ENCODE assay signal across 15 mouse cellular contexts in genomic region chr10:68356521-68356920, GRCm38 (mm10).
DNase-seq lines count a peak whose midpoint lies in the region; ATAC-seq and TF ChIP-seq lines count a peak whose summit lies in the region.
"Had no signal": no experiment of that assay in that cellular context is flagged by ENCODE, and none has a peak within 500 bp of the region (broad histone marks: within the 10 kb centered on the region; RNA-seq: fewer than 3 reads in every experiment).

No protein-coding gene starts in this region.

- no peak overlapping the region for H3K4me2 ChIP-seq in heart, embryonic 11.5 days
- no peak overlapping the region for H3K4me2 ChIP-seq in lung, embryonic 15.5 days
- H3K4me2 ChIP-seq in myocyte (ENCODE audit: low read depth): peak overlapping the region; percentile 77

- H3K36me3 ChIP-seq in heart, embryonic 11.5 days (ENCODE audit: control insufficient read depth, insufficient read depth, low read length): no peaks in the 10 kb centered on the region
- H3K36me3 ChIP-seq in lung, embryonic 15.5 days: no peaks in the 10 kb centered on the region
- H3K36me3 ChIP-seq in myocyte (ENCODE audit: control insufficient read depth, insufficient read depth): no peaks in the 10 kb centered on the region
- H3K36me3 ChIP-seq: heart, embryonic 10.5 days had no signal

- DNase-seq in heart, adult 11 months: peak; percentile 36
- no peak for DNase-seq in lung, postnatal 10 days
- DNase-seq in right cerebral cortex, postnatal 25 days: no peak
- no peak for DNase-seq in urinary bladder, postnatal 14 days (ENCODE audit: low spot score)
- DNase-seq: cerebellum, postnatal 36 days; gastrocnemius, postnatal 25 days; heart, postnatal 36 days; lung, adult 2 months had no signal

- no peaks in the 10 kb centered on the region for H3K9me3 ChIP-seq in heart, embryonic 11.5 days (replicated peaks; ENCODE audit: control insufficient read depth, low read length)
- no peaks in the 10 kb centered on the region for H3K9me3 ChIP-seq in lung, embryonic 15.5 days
- H3K9me3 ChIP-seq: heart, embryonic 10.5 days had no signal

- no peaks in the 10 kb centered on the region for H3K27me3 ChIP-seq in heart, embryonic 11.5 days (ENCODE audit: control insufficient read depth, insufficient read depth, low read length)
- H3K27me3 ChIP-seq in lung, embryonic 15.5 days: no peaks in the 10 kb centered on the region
- no peaks in the 10 kb centered on the region for H3K27me3 ChIP-seq in myocyte (ENCODE audit: control insufficient read depth, insufficient read depth, insufficient read length)

- no peak for TF ChIP-seq POLR2A in embryonic fibroblast, embryonic 13.5 days (IDR thresholded peaks at IDR 0.05; ENCODE audit: low read depth, low read length)
- TF ChIP-seq POLR2A in myocyte (IDR thresholded peaks at IDR 0.05; ENCODE audit: insufficient read length, low read depth): no peak

- TF ChIP-seq CTCF in embryonic fibroblast, embryonic 13.5 days (IDR thresholded peaks at IDR 0.05; ENCODE audit: borderline replicate concordance, insufficient read depth, low read length): no peak

- no peak overlapping the region for H3ac ChIP-seq in myocyte (ENCODE audit: control insufficient read depth, insufficient read length)

- H3K9ac ChIP-seq in heart, embryonic 11.5 days (ENCODE audit: low read depth, low read length): no peak overlapping the region
- no peak overlapping the region for H3K9ac ChIP-seq in lung, embryonic 15.5 days
- H3K9ac ChIP-seq: forebrain, postnatal 0 days had no signal

- H3K4me3 ChIP-seq in heart, embryonic 11.5 days (ENCODE audit: low read depth, low read length): no peak overlapping the region
- no peak overlapping the region for H3K4me3 ChIP-seq in lung, embryonic 15.5 days
- H3K4me3 ChIP-seq in embryonic fibroblast, embryonic 13.5 days (ENCODE audit: insufficient read depth, low read length): no peak overlapping the region
- no peak overlapping the region for H3K4me3 ChIP-seq in myocyte
- H3K4me3 ChIP-seq: erythroblast, embryonic 14.5 days; heart, embryonic 10.5 days had no signal

- no peak for ATAC-seq in heart, embryonic 11.5 days (replicated peaks; ENCODE audit: insufficient number of reproducible peaks, low FRiP score, low TSS enrichment)
- no peak for ATAC-seq in lung, embryonic 15.5 days (ENCODE audit: borderline replicate concordance, extremely low read depth, low FRiP score, low TSS enrichment)

- 0 out of 2 replicates have a peak, but pooled peaks cover 2% of the 10 kb centered on the region for H3K4me1 ChIP-seq in heart, embryonic 11.5 days (ENCODE audit: control insufficient read depth, insufficient read depth, low read length)
- peaks cover 44% of the 10 kb centered on the region for H3K4me1 ChIP-seq in lung, embryonic 15.5 days
- H3K4me1 ChIP-seq in embryonic fibroblast, embryonic 13.5 days (ENCODE audit: control insufficient read depth, insufficient read depth, low read length): peaks cover 6% of the 10 kb centered on the region

- no peaks in the 10 kb centered on the region for H3K79me2 ChIP-seq in myocyte (ENCODE audit: control insufficient read depth, insufficient read depth)

- no peak overlapping the region for H3K27ac ChIP-seq in heart, embryonic 11.5 days (ENCODE audit: low read depth, low read length)
- peak overlapping the region; percentile 15; the same call in 1 of the 2 replicates for H3K27ac ChIP-seq in lung, embryonic 15.5 days
- H3K27ac ChIP-seq in embryonic fibroblast, embryonic 13.5 days (ENCODE audit: insufficient read depth, low read length): peak overlapping the region; percentile 37; the same call in 1 of the 2 replicates

- 83% methylated on average over 5 of the region's 5 CpGs for WGBS in heart, embryonic 11.5 days (ENCODE audit: insufficient replicate concordance)
- WGBS in lung, embryonic 15.5 days: 75% methylated on average over 5 of the region's 5 CpGs

TF ChIP-seq in myocyte, 11 proteins besides CTCF, POLR2A, EP300 and RAD21:
- TF ChIP-seq USF1 (IDR thresholded peaks at IDR 0.05; ENCODE audit: low read depth): no peak
- TF ChIP-seq POLR2AphosphoS2 (IDR thresholded peaks at IDR 0.05; ENCODE audit: insufficient read length, low read depth): no peak
- TF ChIP-seq E2F4 (IDR thresholded peaks at IDR 0.05; ENCODE audit: insufficient read depth): no peak
- TF ChIP-seq TCF3 (IDR thresholded peaks at IDR 0.05; ENCODE audit: insufficient read length, low read depth): no peak
- TF ChIP-seq MYOG (IDR thresholded peaks at IDR 0.05; ENCODE audit: control insufficient read depth in 1 of 3, insufficient read depth in 1 of 3, insufficient read length in 2 of 3, low read depth in 2 of 3): no peak
- no peak for TF ChIP-seq CEBPB (IDR thresholded peaks at IDR 0.05; ENCODE audit: insufficient read depth, poor library complexity, severe bottlenecking)
- TF ChIP-seq SRF (IDR thresholded peaks at IDR 0.05; ENCODE audit: control insufficient read depth, insufficient read length, low read depth): no peak
- TF ChIP-seq MYOD1 (IDR thresholded peaks at IDR 0.05; ENCODE audit: control insufficient read depth in 1 of 3, insufficient read length in 2 of 3, low read depth in 2 of 3): no peak
- TF ChIP-seq REST (IDR thresholded peaks at IDR 0.05; ENCODE audit: insufficient read depth, insufficient read length): no peak
- no peak for TF ChIP-seq TCF12 (IDR thresholded peaks at IDR 0.05; ENCODE audit: insufficient read depth, poor library complexity, severe bottlenecking)
- TF ChIP-seq MAX (IDR thresholded peaks at IDR 0.05; ENCODE audit: low read depth): no peak
TF ChIP-seq in myocyte: peak in this region for 0.
